Mouse (Mus musculus) cortical plate, adult 2 months (tissue): Measurements from ENCODE around the gene Polr3g.

Experiments used
- CTCF ChIP-seq: fragments of 200-500 bp; IDR thresholded peaks from 2 replicates; pipeline ENCODE4 v1.5.1; 2011; ENCODE audit warnings: mild to moderate bottlenecking, control low read depth, low read length; ENCODE audit not compliant: insufficient read depth; ENCODE audit errors: extremely low read depth
- POLR2A ChIP-seq: fragments of 200-500 bp; IDR thresholded peaks from 2 replicates; pipeline ENCODE4 v1.6.1; 2011; ENCODE audit warnings: mild to moderate bottlenecking, low read length, control low read depth; ENCODE audit not compliant: insufficient read depth; ENCODE audit errors: extremely low read depth

GRCm38 (mm10) chr13:81684258-81684657 lies 26.6 kb downstream of the Polr3g start:
- TF ChIP-seq POLR2A (no peak), CTCF (no peak)
